ENCODE assay signal across 25 mouse cellular contexts in genomic region chr5:93112290-93112689, GRCm38 (mm10).
"Had no signal": no experiment of that assay in that cellular context is flagged by ENCODE, and none has a peak within 500 bp of the region (broad histone marks: within the 10 kb centered on the region; RNA-seq: fewer than 3 reads in every experiment).

No protein-coding gene starts in this region.

- ATAC-seq: hindbrain, postnatal 0 days; intestine, embryonic 16.5 days had no signal

- H3K4me1 ChIP-seq: liver, embryonic 15.5 days had no signal

- H3K27me3 ChIP-seq: heart, embryonic 13.5 days; heart, embryonic 15.5 days; hindbrain, embryonic 13.5 days; hindbrain, embryonic 15.5 days; limb, embryonic 13.5 days; liver, embryonic 13.5 days; liver, embryonic 15.5 days had no signal

- H3K4me3 ChIP-seq: heart, adult 2 months; heart, embryonic 13.5 days; heart, embryonic 15.5 days; hindbrain, embryonic 13.5 days; hindbrain, embryonic 15.5 days; limb, embryonic 13.5 days; liver, embryonic 13.5 days; liver, embryonic 15.5 days had no signal

- H3K4me2 ChIP-seq: heart, embryonic 11.5 days; heart, embryonic 13.5 days; heart, embryonic 15.5 days; hindbrain, embryonic 13.5 days; hindbrain, embryonic 15.5 days; limb, embryonic 13.5 days; liver, embryonic 11.5 days; liver, embryonic 13.5 days; liver, embryonic 15.5 days had no signal

- H3K9me3 ChIP-seq: heart, embryonic 13.5 days; heart, embryonic 15.5 days; hindbrain, embryonic 13.5 days; hindbrain, embryonic 15.5 days; limb, embryonic 13.5 days; liver, embryonic 13.5 days; liver, embryonic 15.5 days had no signal

- DNase-seq: gastrocnemius, postnatal 14 days; gastrocnemius, postnatal 36 days; heart, adult 11 months; heart, adult 2 months; heart, postnatal 14 days; heart, postnatal 36 days; kidney, adult 11 months; kidney, adult 2 months; kidney, adult 9 months; kidney, postnatal 10 days; kidney, postnatal 25 days; layer of hippocampus, adult 9-11 months; layer of hippocampus, postnatal 36 days; liver; liver, embryonic 13.5 days had no signal

- H3K27ac ChIP-seq: heart, adult 2 months; heart, embryonic 13.5 days; heart, embryonic 15.5 days; hindbrain, embryonic 13.5 days; hindbrain, embryonic 15.5 days; hindbrain, postnatal 0 days; limb, embryonic 13.5 days; liver, embryonic 13.5 days; liver, embryonic 15.5 days had no signal

- H3K36me3 ChIP-seq: heart, embryonic 15.5 days; hindbrain, embryonic 15.5 days; liver, embryonic 15.5 days had no signal

- H3K9ac ChIP-seq: heart, embryonic 13.5 days; heart, embryonic 15.5 days; hindbrain, embryonic 13.5 days; hindbrain, embryonic 15.5 days; limb, embryonic 13.5 days; liver, embryonic 13.5 days; liver, embryonic 15.5 days had no signal
